Mouse (Mus musculus): ENCODE measurements around the gene Ntm. TPM values are rescaled to one million over a fixed set of nuclear protein-coding genes. Genes with fewer than 3 reads are reported as not detected.

Ntm gene
- polyA plus RNA-seq, 1 experiment = 0.48 TPM

GRCm38 (mm10) chr9:29104442-29104841 lies 858.5 kb downstream of the Ntm start:
- H3K4me1 ChIP-seq (ENCODE audit: control insufficient read depth, insufficient read depth, insufficient read length, low read length) = no peaks in the 10 kb centered on the region
- no peak overlapping the region for H3K27ac ChIP-seq (replicated peaks; ENCODE audit: low read depth, low read length)
- H3K4me3 ChIP-seq (ENCODE audit: insufficient read depth, low read depth, low read length) = no peak overlapping the region

GRCm38 (mm10) chr9:29103993-29104392 lies 858.9 kb downstream of the Ntm start:
- Histone ChIP-seq H3K4me1 (ENCODE audit: control insufficient read depth, insufficient read depth, insufficient read length, low read length) (no peaks in the 10 kb centered on the region), H3K27ac (replicated peaks; ENCODE audit: low read depth, low read length) (no peak overlapping the region)

GRCm38 (mm10) chr9:29100624-29101023 lies 862.3 kb downstream of the Ntm start:
- H3K4me3 ChIP-seq (ENCODE audit: insufficient read depth, low read depth, low read length) = no peak overlapping the region
- no peaks in the 10 kb centered on the region for H3K4me1 ChIP-seq (ENCODE audit: control insufficient read depth, insufficient read depth, insufficient read length, low read length)
- H3K27ac ChIP-seq (replicated peaks; ENCODE audit: low read depth, low read length) = no peak overlapping the region

More at GRCm38 (mm10) chr9:29103993-29104392, 858.9 kb downstream of the Ntm start:
- H3K4me3 ChIP-seq (ENCODE audit: insufficient read depth, low read depth, low read length) = no peak overlapping the region

GRCm38 (mm10) chr9:29092443-29092842 lies 870.5 kb downstream of the Ntm start:
- Histone ChIP-seq H3K4me1 (ENCODE audit: control insufficient read depth, insufficient read depth, insufficient read length, low read length) (no peaks in the 10 kb centered on the region), H3K4me3 (ENCODE audit: insufficient read depth, low read depth, low read length) (no peak overlapping the region), H3K27ac (replicated peaks; ENCODE audit: low read depth, low read length) (no peak overlapping the region)

GRCm38 (mm10) chr9:29088657-29089056 lies 874.3 kb downstream of the Ntm start:
- no peaks in the 10 kb centered on the region for H3K4me1 ChIP-seq (ENCODE audit: control insufficient read depth, insufficient read depth, insufficient read length, low read length)
- no peak overlapping the region for H3K4me3 ChIP-seq (ENCODE audit: insufficient read depth, low read depth, low read length)
- H3K27ac ChIP-seq (replicated peaks; ENCODE audit: low read depth, low read length) = no peak overlapping the region

- H3K4me3 ChIP-seq (ENCODE audit: insufficient read depth, low read depth, low read length) = no peak overlapping the region
- H3K4me1 ChIP-seq (ENCODE audit: control insufficient read depth, insufficient read depth, insufficient read length, low read length) = no peaks in the 10 kb centered on the region
- no peak overlapping the region for H3K27ac ChIP-seq (replicated peaks; ENCODE audit: low read depth, low read length)
Measured at GRCm38 (mm10) chr9:29087656-29088055, 875.3 kb downstream of the Ntm start.

GRCm38 (mm10) chr9:29087171-29087570 lies 875.8 kb downstream of the Ntm start:
- Histone ChIP-seq H3K4me3 (ENCODE audit: insufficient read depth, low read depth, low read length) (no peak overlapping the region), H3K27ac (replicated peaks; ENCODE audit: low read depth, low read length) (no peak overlapping the region), H3K4me1 (ENCODE audit: control insufficient read depth, insufficient read depth, insufficient read length, low read length) (no peaks in the 10 kb centered on the region)

GRCm38 (mm10) chr9:29075924-29076577 lies 886.9 kb downstream of the Ntm start:
- Histone ChIP-seq H3K4me1 (ENCODE audit: control insufficient read depth, insufficient read depth, insufficient read length, low read length) (no peaks in the 10 kb centered on the region), H3K27ac (replicated peaks; ENCODE audit: low read depth, low read length) (no peak overlapping the region), H3K4me3 (ENCODE audit: insufficient read depth, low read depth, low read length) (no peak overlapping the region)

GRCm38 (mm10) chr9:29075243-29075642 lies 887.7 kb downstream of the Ntm start:
- Histone ChIP-seq H3K4me3 (ENCODE audit: insufficient read depth, low read depth, low read length) (no peak overlapping the region), H3K4me1 (ENCODE audit: control insufficient read depth, insufficient read depth, insufficient read length, low read length) (no peaks in the 10 kb centered on the region), H3K27ac (replicated peaks; ENCODE audit: low read depth, low read length) (no peak overlapping the region)

- H3K4me1 ChIP-seq (ENCODE audit: control insufficient read depth, insufficient read depth, insufficient read length, low read length) = no peaks in the 10 kb centered on the region
- no peak overlapping the region for H3K4me3 ChIP-seq (ENCODE audit: insufficient read depth, low read depth, low read length)
- H3K27ac ChIP-seq (replicated peaks; ENCODE audit: low read depth, low read length) = no peak overlapping the region
Measured at GRCm38 (mm10) chr9:29074494-29074893, 888.4 kb downstream of the Ntm start.

GRCm38 (mm10) chr9:29071997-29072396 lies 890.9 kb downstream of the Ntm start:
- no peak overlapping the region for H3K4me3 ChIP-seq (ENCODE audit: insufficient read depth, low read depth, low read length)
- H3K4me1 ChIP-seq (ENCODE audit: control insufficient read depth, insufficient read depth, insufficient read length, low read length) = no peaks in the 10 kb centered on the region
- no peak overlapping the region for H3K27ac ChIP-seq (replicated peaks; ENCODE audit: low read depth, low read length)

GRCm38 (mm10) chr9:29067572-29067971 lies 895.4 kb downstream of the Ntm start:
- H3K27ac ChIP-seq (replicated peaks; ENCODE audit: low read depth, low read length) = no peak overlapping the region
- no peaks in the 10 kb centered on the region for H3K4me1 ChIP-seq (ENCODE audit: control insufficient read depth, insufficient read depth, insufficient read length, low read length)
- H3K4me3 ChIP-seq (ENCODE audit: insufficient read depth, low read depth, low read length) = no peak overlapping the region

- Histone ChIP-seq H3K4me1 (ENCODE audit: control insufficient read depth, insufficient read depth, insufficient read length, low read length) (no peaks in the 10 kb centered on the region), H3K27ac (replicated peaks; ENCODE audit: low read depth, low read length) (no peak overlapping the region), H3K4me3 (ENCODE audit: insufficient read depth, low read depth, low read length) (no peak overlapping the region)
Measured at GRCm38 (mm10) chr9:29060293-29060692, 902.6 kb downstream of the Ntm start.

GRCm38 (mm10) chr9:29058811-29059210 lies 904.1 kb downstream of the Ntm start:
- Histone ChIP-seq H3K4me1 (ENCODE audit: control insufficient read depth, insufficient read depth, insufficient read length, low read length) (no peaks in the 10 kb centered on the region), H3K4me3 (ENCODE audit: insufficient read depth, low read depth, low read length) (no peak overlapping the region), H3K27ac (replicated peaks; ENCODE audit: low read depth, low read length) (no peak overlapping the region)

GRCm38 (mm10) chr9:29055637-29056036 lies 907.3 kb downstream of the Ntm start:
- Histone ChIP-seq H3K4me3 (ENCODE audit: insufficient read depth, low read depth, low read length) (no peak overlapping the region), H3K27ac (replicated peaks; ENCODE audit: low read depth, low read length) (no peak overlapping the region), H3K4me1 (ENCODE audit: control insufficient read depth, insufficient read depth, insufficient read length, low read length) (no peaks in the 10 kb centered on the region)

- H3K4me1 ChIP-seq (ENCODE audit: control insufficient read depth, insufficient read depth, insufficient read length, low read length) = no peaks in the 10 kb centered on the region
- no peak overlapping the region for H3K4me3 ChIP-seq (ENCODE audit: insufficient read depth, low read depth, low read length)
- H3K27ac ChIP-seq (replicated peaks; ENCODE audit: low read depth, low read length) = no peak overlapping the region
Measured at GRCm38 (mm10) chr9:29036466-29036865, 926.5 kb downstream of the Ntm start.
